Comparison of ENCODE assay signal across 1 mouse cellular context in genomic region chr9:75100157-75100781, GRCm38 (mm10).
TF ChIP-seq lines count a peak whose summit lies in the region.

No protein-coding gene starts in this region.

TF ChIP-seq in MEL, 35 proteins besides CTCF, POLR2A, EP300 and RAD21 (continued from another document):
- TF ChIP-seq TCF12 (IDR thresholded peaks at IDR 0.05; ENCODE audit: low read depth, low read length) (no peak), BHLHE40 (IDR thresholded peaks at IDR 0.05; ENCODE audit: borderline replicate concordance, low read depth, low read length) (no peak), MAFK (IDR thresholded peaks at IDR 0.05; ENCODE audit: borderline replicate concordance, low read depth, low read length) (peak; percentile 83), POLR2AphosphoS5 (IDR thresholded peaks at IDR 0.05; ENCODE audit: borderline replicate concordance, low read depth, low read length) (no peak), MEF2A (IDR thresholded peaks at IDR 0.05; ENCODE audit: extremely low read depth, insufficient replicate concordance, low read depth, low read length, poor library complexity, severe bottlenecking) (no peak), GABPA (IDR thresholded peaks at IDR 0.05; ENCODE audit: low read depth, low read length) (no peak), ZNF384 (IDR thresholded peaks at IDR 0.05; ENCODE audit: low read depth, low read length) (no peak)
